Mouse (Mus musculus) stomach, embryonic 16.5 days (tissue): ENCODE measurements around the gene Lap3. TPM values are rescaled to one million over a fixed set of nuclear protein-coding genes. Genes with fewer than 3 reads are reported as not detected.

Experiments used
- ATAC-seq: fragments of 200-750 bp; cut with Nextera tagmentation; 2 replicates; pipeline ENCODE4 v1.8.0; 2017; ENCODE audit warnings: moderate number of reproducible peaks, moderate TSS enrichment; ENCODE audit not compliant: insufficient read depth, low FRiP score
- H3K27ac ChIP-seq: fragments of 300-500 bp; sonication (generic); 2 replicates; pipeline ENCODE4 v1.5.1; 2014; ENCODE audit warnings: low read length
- H3K27me3 ChIP-seq: fragments of 300-500 bp; sonication (generic); 2 replicates; pipeline ENCODE4 v1.6.1; 2014; ENCODE audit warnings: low read length, control low read depth, mixed read lengths; ENCODE audit not compliant: control insufficient read depth, insufficient read depth
- H3K36me3 ChIP-seq: fragments of 300-500 bp; sonication (generic); 2 replicates; pipeline ENCODE4 v1.6.1; 2014; ENCODE audit warnings: low read length; ENCODE audit not compliant: control insufficient read depth, insufficient read depth
- H3K4me1 ChIP-seq: fragments of 300-500 bp; sonication (generic); 2 replicates; pipeline ENCODE4 v1.6.1; 2014; ENCODE audit warnings: low read length, control low read depth, mixed read lengths; ENCODE audit not compliant: control insufficient read depth, insufficient read depth
- H3K4me2 ChIP-seq: fragments of 300-500 bp; sonication (generic); 2 replicates; pipeline ENCODE4 v1.6.1; 2014; ENCODE audit warnings: low read depth, low read length, mixed read lengths
- H3K4me3 ChIP-seq: fragments of 300-500 bp; sonication (generic); replicated peaks from 2 replicates; pipeline ENCODE4 v1.5.1; 2014; ENCODE audit warnings: mild to moderate bottlenecking, low read length
- H3K9ac ChIP-seq: fragments of 300-500 bp; sonication (generic); 2 replicates; pipeline ENCODE4 v1.6.1; 2014; ENCODE audit warnings: low read length
- H3K9me3 ChIP-seq: fragments of 300-500 bp; sonication (generic); replicated peaks from 2 replicates; pipeline ENCODE4 v1.6.1; 2016; ENCODE audit warnings: low read length, control low read depth; ENCODE audit not compliant: control insufficient read depth
- WGBS: fragments of 180-500 bp; shearing (Covaris S2); extraction: QIAGEN DNeasy Blood & Tissue Kit; methylation state at CpG from one replicate; pipeline ENCODE4 v1.1.7; 2014; 5-methylcytosine and 5-hydroxymethylcytosine counted together
- polyA plus RNA-seq: library from polyadenylated mRNA; unstranded; fragments of >200 nt; fragmentation: Nextera tagmentation; extraction: Ambion mirVana; gene quantifications from 2 replicates; pipeline ENCODE4 v1.2.1, GENCODE M21; 2015

Lap3 gene
- polyA plus RNA-seq, 1 experiment from 2014 or later, result 88.2 TPM

- ATAC-seq, result no peak
- Histone ChIP-seq H3K36me3 (peaks cover under 1% of the 10 kb centered on the region; the same call in 1 of the 2 replicates), H3K4me2 (no peak overlapping the region), H3K27me3 (no peaks in the 10 kb centered on the region), H3K4me3 (no peak overlapping the region), H3K4me1 (peaks cover 12% of the 10 kb centered on the region), H3K27ac (no peak overlapping the region), H3K9me3 (no peaks in the 10 kb centered on the region), H3K9ac (no peak overlapping the region)
- WGBS, result 58% methylated on average over 4 of the region's 4 CpGs
These were observed 1.4 kb upstream of the Lap3 start for GRCm38 (mm10) chr5:45491776-45492175.

GRCm38 (mm10) chr5:45494093-45494755, 1.1 kb downstream of the Lap3 start:
- no peaks in the 10 kb centered on the region for H3K27me3 ChIP-seq
- peaks cover 15% of the 10 kb centered on the region; the same call in 1 of the 2 replicates for H3K36me3 ChIP-seq
- WGBS, result 53% methylated on average over 9 of the region's 9 CpGs
- peak overlapping the region; percentile 87 for H3K4me3 ChIP-seq
- H3K9me3 ChIP-seq, result no peaks in the 10 kb centered on the region
- H3K4me1 ChIP-seq, result peaks cover 12% of the 10 kb centered on the region
- peak overlapping the region; percentile 85 for H3K27ac ChIP-seq
- H3K4me2 ChIP-seq, result peak overlapping the region; percentile 92
- peak overlapping the region; percentile 84 for H3K9ac ChIP-seq
- no peak for ATAC-seq

- H3K4me3 ChIP-seq, result no peak overlapping the region
- peaks cover 12% of the 10 kb centered on the region for H3K4me1 ChIP-seq
- ATAC-seq, result no peak
- H3K9me3 ChIP-seq, result no peaks in the 10 kb centered on the region
- no peaks in the 10 kb centered on the region for H3K27me3 ChIP-seq
- H3K36me3 ChIP-seq, result peaks cover 22% of the 10 kb centered on the region
- no peak overlapping the region for H3K9ac ChIP-seq
- H3K27ac ChIP-seq, result no peak overlapping the region
- H3K4me2 ChIP-seq, result no peak overlapping the region
- WGBS, result 78% methylated on average over 3 of the region's 3 CpGs
These were observed 2.3 kb downstream of the Lap3 start for GRCm38 (mm10) chr5:45495429-45495975.

GRCm38 (mm10) chr5:45496042-45496441, 2.9 kb downstream of the Lap3 start:
- no peaks in the 10 kb centered on the region for H3K27me3 ChIP-seq
- no peak overlapping the region for H3K4me3 ChIP-seq
- no peaks in the 10 kb centered on the region for H3K9me3 ChIP-seq
- peaks cover 12% of the 10 kb centered on the region for H3K4me1 ChIP-seq
- no peak for ATAC-seq
- no peak overlapping the region for H3K4me2 ChIP-seq
- no peak overlapping the region for H3K9ac ChIP-seq
- no peak overlapping the region for H3K27ac ChIP-seq
- H3K36me3 ChIP-seq, result peaks cover 22% of the 10 kb centered on the region

- ATAC-seq, result no peak
- H3K4me2 ChIP-seq, result no peak overlapping the region
- H3K27me3 ChIP-seq, result no peaks in the 10 kb centered on the region
- peaks cover 12% of the 10 kb centered on the region for H3K4me1 ChIP-seq
- 82% methylated on average over 4 of the region's 4 CpGs for WGBS
- H3K9ac ChIP-seq, result no peak overlapping the region
- no peak overlapping the region for H3K27ac ChIP-seq
- H3K4me3 ChIP-seq, result no peak overlapping the region
- peaks cover 22% of the 10 kb centered on the region for H3K36me3 ChIP-seq
- H3K9me3 ChIP-seq, result no peaks in the 10 kb centered on the region
These were observed 3.3 kb downstream of the Lap3 start for GRCm38 (mm10) chr5:45496479-45496878.

GRCm38 (mm10) chr5:45496930-45497550, 3.9 kb downstream of the Lap3 start:
- Histone ChIP-seq H3K9ac (no peak overlapping the region), H3K4me2 (no peak overlapping the region), H3K4me1 (peaks cover 12% of the 10 kb centered on the region), H3K4me3 (no peak overlapping the region), H3K27ac (no peak overlapping the region), H3K36me3 (peaks cover 25% of the 10 kb centered on the region), H3K27me3 (no peaks in the 10 kb centered on the region), H3K9me3 (no peaks in the 10 kb centered on the region)
- WGBS, result 86% methylated on average over 12 of the region's 12 CpGs
- no peak for ATAC-seq

- peaks cover 26% of the 10 kb centered on the region for H3K36me3 ChIP-seq
- ATAC-seq, result no peak
- no peak overlapping the region for H3K4me3 ChIP-seq
- peaks cover 12% of the 10 kb centered on the region for H3K4me1 ChIP-seq
- H3K27me3 ChIP-seq, result no peaks in the 10 kb centered on the region
- no peak overlapping the region for H3K4me2 ChIP-seq
- H3K9ac ChIP-seq, result no peak overlapping the region
- no peak overlapping the region for H3K27ac ChIP-seq
- WGBS, result 89% methylated on average over 5 of the region's 5 CpGs
- no peaks in the 10 kb centered on the region for H3K9me3 ChIP-seq
These were observed 4.4 kb downstream of the Lap3 start for GRCm38 (mm10) chr5:45497564-45497963.

GRCm38 (mm10) chr5:45510071-45510470, 16.9 kb downstream of the Lap3 start:
- Histone ChIP-seq H3K9ac (no peak overlapping the region), H3K27ac (no peak overlapping the region), H3K4me3 (no peak overlapping the region), H3K4me1 (no peaks in the 10 kb centered on the region), H3K9me3 (no peaks in the 10 kb centered on the region), H3K27me3 (no peaks in the 10 kb centered on the region), H3K36me3 (peaks cover 30% of the 10 kb centered on the region), H3K4me2 (no peak overlapping the region)
- 85% methylated on average over 7 of the region's 7 CpGs for WGBS
- no peak for ATAC-seq

GRCm38 (mm10) chr5:45512908-45513307, 19.7 kb downstream of the Lap3 start:
- Histone ChIP-seq H3K4me1 (no peaks in the 10 kb centered on the region), H3K36me3 (peaks cover 12% of the 10 kb centered on the region), H3K27ac (no peak overlapping the region), H3K27me3 (no peaks in the 10 kb centered on the region), H3K9me3 (no peaks in the 10 kb centered on the region), H3K4me3 (no peak overlapping the region), H3K9ac (no peak overlapping the region), H3K4me2 (no peak overlapping the region)
- no peak for ATAC-seq
- 87% methylated on average over 6 of the region's 6 CpGs for WGBS
